Mouse (Mus musculus) liver, embryonic 16.5 days (tissue): ENCODE data around the gene Gm49366. TPM values are rescaled to one million over a fixed set of nuclear protein-coding genes. Genes with fewer than 3 reads are reported as not detected.
"Not testable (repeated sequence)": the region's sequence is repeated elsewhere in the genome, so short reads cannot be mapped to it uniquely, and the experiment has no call there.

Source experiments
- ATAC-seq: fragments of 200-750 bp; cut with Nextera tagmentation; 2 replicates; pipeline ENCODE4 v1.8.0; 2017; ENCODE audit warnings: low read depth, mild to moderate bottlenecking, moderate number of reproducible peaks, moderate library complexity
- H3K27ac ChIP-seq: fragments of 300-500 bp; sonication (generic); 2 replicates; pipeline ENCODE4 v1.5.1; 2014; ENCODE audit warnings: mild to moderate bottlenecking, low read length
- H3K27me3 ChIP-seq: fragments of 300-500 bp; sonication (generic); 2 replicates; pipeline ENCODE4 v1.6.1; 2014; ENCODE audit warnings: low read depth, low read length, mixed read lengths; ENCODE audit not compliant: control insufficient read depth, insufficient read depth
- H3K36me3 ChIP-seq: fragments of 300-500 bp; sonication (generic); 2 replicates; pipeline ENCODE4 v1.6.1; 2014; ENCODE audit warnings: mild to moderate bottlenecking; ENCODE audit not compliant: control insufficient read depth, insufficient read depth
- H3K4me1 ChIP-seq: fragments of 300-500 bp; sonication (generic); 2 replicates; pipeline ENCODE4 v1.6.1; 2014; ENCODE audit warnings: low read depth, low read length, mixed read lengths; ENCODE audit not compliant: control insufficient read depth
- H3K4me2 ChIP-seq: fragments of 300-500 bp; sonication (generic); 2 replicates; pipeline ENCODE4 v1.6.1; 2014; ENCODE audit warnings: low read depth, low read length, mixed read lengths
- H3K4me3 ChIP-seq: fragments of 300-500 bp; sonication (generic); 2 replicates; pipeline ENCODE4 v1.5.1; 2014; ENCODE audit warnings: low read depth, mild to moderate bottlenecking, low read length
- H3K9ac ChIP-seq: fragments of 300-500 bp; sonication (generic); 2 replicates; pipeline ENCODE4 v1.6.1; 2014; ENCODE audit warnings: low read depth, low read length
- H3K9me3 ChIP-seq: fragments of 300-500 bp; sonication (generic); replicated peaks from 2 replicates; pipeline ENCODE4 v1.6.1; 2016; ENCODE audit warnings: low read length; ENCODE audit not compliant: control insufficient read depth
- WGBS: fragments of 180-500 bp; shearing (Covaris S2); extraction: QIAGEN DNeasy Blood & Tissue Kit; methylation state at CpG from one replicate; pipeline ENCODE4 v1.1.7; 2014; ENCODE audit not compliant: insufficient replicate concordance; 5-methylcytosine and 5-hydroxymethylcytosine counted together
- polyA plus RNA-seq: library from polyadenylated mRNA; unstranded; fragments of >200 nt; fragmentation: Nextera tagmentation; extraction: Ambion mirVana; gene quantifications from 2 replicates; pipeline ENCODE4 v1.2.1, GENCODE M21; 2015

Gm49366 gene
- polyA plus RNA-seq, 1 experiment from 2014 or later, result not detected

DNA sequence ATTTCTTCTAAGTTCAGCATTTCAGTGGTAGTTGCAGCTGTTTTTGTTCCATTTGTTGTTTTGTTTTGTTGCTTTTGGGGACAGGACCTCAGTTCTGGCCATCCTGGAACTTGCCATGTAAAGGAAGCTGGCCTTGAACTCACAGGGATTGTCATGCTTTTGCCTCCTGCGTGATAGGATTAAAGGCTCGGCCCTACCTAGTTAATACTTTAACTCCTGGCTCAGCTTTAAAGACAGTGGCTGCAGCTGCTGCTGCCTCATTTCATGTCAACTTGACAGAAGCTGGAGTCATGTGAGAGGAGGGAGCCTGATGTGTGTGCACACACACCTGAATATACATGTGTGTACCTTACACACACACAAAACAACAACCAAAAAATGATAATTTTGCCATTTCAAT is 5.3 kb downstream of the Gm49366 start:
- no peaks in the 10 kb centered on the region for H3K36me3 ChIP-seq
- WGBS, result 37% methylated on average over 2 of the region's 2 CpGs
- 0 out of 2 replicates have a peak, but pooled peaks have one; percentile 25 for ATAC-seq
- peaks cover 2% of the 10 kb centered on the region; the same call in 1 of the 2 replicates for H3K4me1 ChIP-seq
- H3K9ac ChIP-seq, result no peak overlapping the region
- no peak overlapping the region for H3K4me2 ChIP-seq
- H3K27ac ChIP-seq, result no peak overlapping the region
- H3K27me3 ChIP-seq, result no peaks in the 10 kb centered on the region
- no peak overlapping the region for H3K4me3 ChIP-seq
- no peaks in the 10 kb centered on the region for H3K9me3 ChIP-seq

DNA sequence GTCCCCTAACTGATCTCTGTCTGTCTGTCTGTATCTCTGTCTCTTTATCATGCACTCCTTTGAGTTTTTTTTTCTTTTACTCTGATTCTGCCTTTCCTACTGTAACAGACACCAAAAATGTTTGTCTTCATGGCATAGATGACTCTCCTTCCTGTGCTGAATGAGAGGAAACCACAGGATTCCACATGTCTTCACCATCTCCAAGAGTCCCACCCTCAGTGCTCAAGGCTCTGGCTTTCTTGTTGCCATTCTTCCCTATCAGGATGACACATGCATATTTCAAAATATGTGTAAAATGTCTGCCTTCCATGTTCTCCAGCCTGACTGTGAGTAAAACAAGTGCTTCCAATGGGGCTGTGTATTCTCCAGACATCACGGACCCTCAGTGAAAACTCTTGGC is 8.2 kb downstream of the Gm49366 start:
- H3K4me2 ChIP-seq, result no peak overlapping the region
- ATAC-seq, result no peak
- WGBS, result 73% methylated on average over 1 of the region's 1 CpGs
- no peak overlapping the region for H3K9ac ChIP-seq
- H3K36me3 ChIP-seq, result no peaks in the 10 kb centered on the region
- no peaks in the 10 kb centered on the region for H3K27me3 ChIP-seq
- no peak overlapping the region for H3K4me3 ChIP-seq
- no peak overlapping the region for H3K27ac ChIP-seq
- no peaks in the 10 kb centered on the region for H3K9me3 ChIP-seq
- H3K4me1 ChIP-seq, result peaks cover 2% of the 10 kb centered on the region; the same call in 1 of the 2 replicates

DNA sequence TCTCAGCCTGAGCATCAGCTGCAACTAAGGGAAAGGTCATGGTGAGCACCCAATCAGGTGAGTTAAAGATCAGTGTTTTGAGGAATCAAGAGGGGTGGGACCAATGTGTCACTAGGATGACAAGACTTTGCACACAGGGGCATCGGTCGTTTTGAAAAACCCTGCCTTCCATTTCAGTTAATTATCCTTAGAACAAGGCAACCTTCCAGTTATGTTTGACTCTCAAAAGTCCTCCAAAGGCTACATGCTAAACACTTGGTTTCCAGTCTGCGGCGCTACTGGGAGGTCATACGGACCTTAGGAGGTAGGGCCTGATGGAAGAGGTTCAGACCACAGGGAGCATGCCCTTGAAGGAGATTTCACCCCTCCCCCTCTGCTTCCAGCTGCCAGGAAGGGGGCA is 12.0 kb downstream of the Gm49366 start:
- not testable (repeated sequence) for H3K9me3 ChIP-seq, H3K4me2 ChIP-seq, H3K4me3 ChIP-seq, H3K27ac ChIP-seq, H3K36me3 ChIP-seq, ATAC-seq, H3K9ac ChIP-seq, H3K4me1 ChIP-seq
- 64% methylated on average over 5 of the region's 5 CpGs for WGBS
- H3K27me3 ChIP-seq, result peaks cover 20% of the 10 kb centered on the region

DNA sequence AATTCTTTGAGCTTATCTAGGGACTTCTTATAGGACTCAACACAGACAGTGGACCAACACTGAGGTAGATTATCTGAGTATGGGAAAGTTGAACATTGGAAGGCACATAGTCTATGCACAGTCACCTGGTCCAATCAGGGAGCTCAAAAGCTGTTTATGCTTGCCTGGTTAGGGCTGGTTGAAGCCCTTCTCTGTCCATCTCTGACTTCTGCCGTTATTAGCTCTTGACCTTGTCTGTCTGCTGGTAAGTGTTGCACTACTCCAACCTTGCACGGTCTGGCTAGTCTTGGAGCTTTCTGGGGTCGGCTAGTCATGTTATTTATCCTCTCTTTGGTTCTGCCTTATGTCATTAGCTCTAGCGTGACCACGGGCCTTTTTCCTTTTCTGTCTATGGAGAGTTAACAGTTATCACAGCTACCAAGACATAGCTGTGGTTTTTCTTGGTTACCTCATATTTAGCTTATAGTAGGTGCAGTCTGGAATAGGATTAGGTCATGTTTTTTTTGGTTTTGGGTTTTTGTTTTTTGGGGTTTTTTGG is 13.3 kb downstream of the Gm49366 start, which contains the start of gene Acot3:
Gene Acot3 (plus strand): TSS at position 208 of the 538 bp plus-strand sequence.
- Histone ChIP-seq H3K27ac (peak within 1 kb of the TSS; percentile 12), H3K4me2 (peak within 1 kb of the TSS; percentile 41), H3K4me1 (no peaks in the 10 kb centered on the region), H3K9me3 (no peaks in the 10 kb centered on the region), H3K9ac (no peak within 1 kb of the TSS), H3K4me3 (peak within 1 kb of the TSS; percentile 51), H3K27me3 (peaks cover 20% of the 10 kb centered on the region), H3K36me3 (no peaks in the 10 kb centered on the region)
- ATAC-seq, result 0 out of 2 replicates have a peak, but pooled peaks have one; percentile 30
- WGBS, result 22% methylated on average over 5 of the region's 5 CpGs

DNA sequence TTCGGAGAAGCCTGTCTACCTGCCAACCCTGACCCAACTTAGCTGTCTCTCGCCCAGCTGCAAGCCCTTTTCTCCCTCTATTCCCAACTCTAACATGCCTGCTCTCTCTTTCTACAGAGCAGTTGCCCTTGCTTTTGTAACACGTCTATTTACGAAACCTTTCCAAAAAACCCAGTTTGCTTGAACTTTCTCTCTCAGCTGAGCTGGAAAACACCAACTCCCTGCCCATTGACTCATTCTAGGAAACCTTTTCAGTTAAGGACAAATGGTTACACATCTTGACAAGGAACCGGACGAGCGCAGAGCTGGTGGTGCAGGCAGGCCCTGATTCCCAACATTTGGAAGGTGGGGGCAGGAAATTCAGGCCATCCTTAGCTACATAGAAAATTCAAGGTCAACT is 13.9 kb downstream of the Gm49366 start:
- ATAC-seq, result no peak

DNA sequence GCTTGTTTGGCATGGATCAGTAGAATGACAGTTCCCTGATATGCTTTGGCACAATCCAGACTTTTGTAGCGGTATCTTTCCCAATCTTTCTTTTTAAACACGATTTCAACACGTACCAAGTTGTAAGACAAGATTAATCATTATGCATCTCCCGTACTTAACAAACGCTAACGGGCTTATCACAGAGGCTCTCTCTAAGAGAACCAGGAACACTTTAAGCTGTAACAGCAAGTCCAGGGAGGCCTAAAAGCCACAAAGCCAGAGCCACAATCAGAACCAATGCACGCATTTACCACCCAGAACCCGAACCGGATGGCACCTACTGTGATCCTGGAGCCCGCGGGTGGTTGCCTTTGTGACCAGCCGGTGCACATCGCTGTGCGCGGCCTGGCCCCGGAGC is 14.4 kb downstream of the Gm49366 start:
- peak; percentile 30; the same call in 1 of the 2 replicates for ATAC-seq
- Histone ChIP-seq H3K27me3 (peaks cover 20% of the 10 kb centered on the region), H3K27ac (peak overlapping the region; percentile 26), H3K9ac (no peak overlapping the region), H3K36me3 (no peaks in the 10 kb centered on the region), H3K4me1 (no peaks in the 10 kb centered on the region), H3K4me2 (peak overlapping the region; percentile 52), H3K9me3 (no peaks in the 10 kb centered on the region), H3K4me3 (peak overlapping the region; percentile 51)
- 10% methylated on average over 16 of the region's 16 CpGs for WGBS

More for the DNA sequence above, 13.9 kb downstream of the Gm49366 start:
- Histone ChIP-seq H3K4me2 (peak overlapping the region; percentile 41), H3K4me3 (peak overlapping the region; percentile 51), H3K9me3 (no peaks in the 10 kb centered on the region), H3K27ac (peak overlapping the region; percentile 12; the same call in 1 of the 2 replicates), H3K27me3 (peaks cover 20% of the 10 kb centered on the region), H3K9ac (no peak overlapping the region), H3K4me1 (no peaks in the 10 kb centered on the region), H3K36me3 (no peaks in the 10 kb centered on the region)
- WGBS, result 52% methylated on average over 7 of the region's 7 CpGs

DNA sequence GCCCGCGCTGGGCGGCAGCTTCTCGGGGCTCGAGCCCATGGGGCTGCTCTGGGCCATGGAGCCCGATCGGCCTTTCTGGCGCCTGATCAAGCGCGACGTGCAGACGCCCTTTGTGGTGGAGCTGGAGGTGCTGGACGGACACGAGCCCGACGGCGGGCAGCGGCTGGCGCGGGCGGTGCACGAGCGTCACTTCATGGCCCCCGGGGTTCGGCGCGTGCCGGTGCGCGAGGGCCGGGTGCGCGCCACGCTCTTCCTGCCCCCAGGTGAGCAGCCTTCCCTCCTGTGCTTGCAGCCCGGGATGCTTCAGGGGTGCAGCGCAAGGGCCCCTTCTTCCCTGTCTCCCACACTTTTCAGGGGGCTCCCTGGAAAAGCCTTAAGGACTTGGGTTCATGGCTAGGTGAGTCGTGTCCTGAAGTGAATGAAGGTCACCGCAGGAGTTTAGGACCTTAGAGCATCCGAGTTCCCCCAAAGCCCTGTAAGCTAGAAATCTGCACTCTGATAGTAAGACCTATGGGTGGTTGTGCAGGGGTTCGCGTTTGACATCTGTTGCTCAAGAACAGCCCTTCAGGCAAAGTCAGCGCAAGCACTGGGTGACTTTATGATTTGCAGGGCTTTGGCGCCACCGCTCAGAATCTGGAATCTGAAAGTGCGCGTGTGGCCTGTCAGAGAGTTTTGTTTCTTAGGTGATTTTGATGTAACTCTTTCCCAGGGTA is 15.1 kb downstream of the Gm49366 start:
- H3K27ac ChIP-seq, result peak overlapping the region; percentile 26
- H3K9me3 ChIP-seq, result no peaks in the 10 kb centered on the region
- H3K4me1 ChIP-seq, result no peaks in the 10 kb centered on the region
- WGBS, result 3% methylated on average over 35 of the region's 46 CpGs
- peak overlapping the region; percentile 51 for H3K4me3 ChIP-seq
- H3K4me2 ChIP-seq, result peak overlapping the region; percentile 52
- peaks cover 20% of the 10 kb centered on the region for H3K27me3 ChIP-seq
- H3K9ac ChIP-seq, result peak overlapping the region; percentile 28; the same call in 1 of the 2 replicates
- H3K36me3 ChIP-seq, result no peaks in the 10 kb centered on the region
- ATAC-seq, result peak; percentile 66; the same call in 1 of the 2 replicates

DNA sequence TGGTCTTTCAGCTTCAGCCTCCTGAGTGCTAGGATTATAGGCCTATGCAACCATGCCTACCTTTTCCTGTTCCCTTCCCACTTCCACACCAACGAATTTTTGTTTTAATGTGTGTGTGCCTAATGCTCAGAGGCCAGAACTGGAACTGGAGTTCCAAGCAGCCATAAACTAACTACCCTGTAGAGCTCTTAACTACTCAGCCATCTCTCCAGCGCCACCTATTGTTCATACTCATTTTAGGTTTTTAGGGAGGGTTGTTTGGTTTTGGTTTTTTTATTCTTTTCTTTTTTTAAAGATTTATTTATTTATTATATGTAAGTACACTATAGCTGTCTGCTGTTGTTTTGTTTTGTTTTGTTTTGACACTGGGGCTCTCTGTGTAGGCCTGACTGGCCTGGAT is 22.2 kb downstream of the Gm49366 start:
- ATAC-seq, result no peak
- Histone ChIP-seq H3K4me1 (no peaks in the 10 kb centered on the region), H3K36me3 (no peaks in the 10 kb centered on the region), H3K27me3 (no peaks in the 10 kb centered on the region), H3K27ac (no peak overlapping the region), H3K9ac (no peak overlapping the region), H3K4me2 (no peak overlapping the region), H3K9me3 (no peaks in the 10 kb centered on the region), H3K4me3 (no peak overlapping the region)
- 14% methylated on average over 2 of the region's 2 CpGs for WGBS

DNA sequence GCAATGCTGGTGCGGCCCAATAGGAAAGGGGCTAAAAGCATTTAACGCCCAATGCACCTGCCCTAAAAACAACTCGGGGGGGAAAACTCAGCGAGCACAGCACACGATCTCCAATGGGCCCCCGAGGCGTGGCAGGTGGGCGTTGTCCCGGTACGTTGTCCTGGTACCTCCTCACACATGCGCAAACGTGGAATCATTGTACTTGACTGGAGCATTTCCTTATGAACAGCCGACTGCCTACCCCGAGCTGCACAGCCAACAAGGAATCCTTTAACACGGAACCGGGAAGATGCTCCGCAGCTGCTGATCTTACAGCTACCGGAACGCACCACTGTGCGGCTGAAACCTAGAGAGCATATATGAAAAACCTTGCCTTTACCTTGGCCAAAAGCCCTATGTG is 23.6 kb downstream of the Gm49366 start:
- Histone ChIP-seq H3K27me3 (peaks cover 7% of the 10 kb centered on the region; the same call in 1 of the 2 replicates), H3K27ac (no peak overlapping the region), H3K4me3 (no peak overlapping the region), H3K9ac (no peak overlapping the region), H3K9me3 (no peaks in the 10 kb centered on the region), H3K4me1 (no peaks in the 10 kb centered on the region), H3K36me3 (no peaks in the 10 kb centered on the region), H3K4me2 (no peak overlapping the region)
- WGBS, result 79% methylated on average over 20 of the region's 20 CpGs
- ATAC-seq, result no peak
